Mouse (Mus musculus): ENCODE measurements around the gene Ptpn21. TPM values are rescaled to one million over a fixed set of nuclear protein-coding genes. Genes with fewer than 3 reads are reported as not detected.

Ptpn21 gene
- total and polyA plus RNA-seq, 3 experiments: 1.2 to 3.8 TPM; not detected in 1

- Histone ChIP-seq H3K9me3 (replicated peaks; ENCODE audit: insufficient read depth, low read length) (no peaks in the 10 kb centered on the region), H3K27me3 (ENCODE audit: control insufficient read depth in 1 of 2, insufficient read depth in 2 of 2, low read length in 2 of 2) (no peaks in the 10 kb centered on the region), H3K27ac (ENCODE audit: control insufficient read depth, low read depth, low read length) (no peak overlapping the region), H3K4me1 (ENCODE audit: control insufficient read depth in 1 of 2, insufficient read depth in 2 of 2, low read length in 2 of 2) (no peaks in the 10 kb centered on the region), H3K4me3 (ENCODE audit: control insufficient read depth in 1 of 2, insufficient read depth in 1 of 2, low read depth in 2 of 2, low read length in 2 of 2) (no peak overlapping the region), H3K36me3 (ENCODE audit: control insufficient read depth in 1 of 2, insufficient read depth in 2 of 2, low read length in 2 of 2) (no peaks in the 10 kb centered on the region), H3K79me2 (ENCODE audit: control insufficient read depth, insufficient read depth, low read length, poor library complexity) (no peaks in the 10 kb centered on the region), H3K9ac (ENCODE audit: control insufficient read depth, low read depth, low read length, poor library complexity, severe bottlenecking) (no peak overlapping the region)
- TF ChIP-seq SIN3A (IDR thresholded peaks at IDR 0.05; ENCODE audit: low read length): no peak
- TF ChIP-seq RAD21 (IDR thresholded peaks at IDR 0.05; ENCODE audit: low read depth, low read length): peak; percentile 34
- TF ChIP-seq MAFK (IDR thresholded peaks at IDR 0.05; ENCODE audit: borderline replicate concordance, low read depth, low read length): no peak
- TF ChIP-seq CTCF (IDR thresholded peaks at IDR 0.05 in 2 of 3, conservative IDR thresholded peaks at IDR 0.05 in 1 of 3; ENCODE audit: control insufficient read depth in 1 of 3, insufficient read depth in 1 of 3, low read depth in 2 of 3, low read length in 3 of 3, poor library complexity in 1 of 3, severe bottlenecking in 1 of 3): peak; percentile 15 to 39 (median 38); a peak in 3 of 6 replicates
- TF ChIP-seq CHD1 (IDR thresholded peaks at IDR 0.05; ENCODE audit: low read depth, low read length): no peak
- no peak for TF ChIP-seq SMC3 (IDR thresholded peaks at IDR 0.05; ENCODE audit: low read depth, low read length)
- peak; percentile 54 for DNase-seq (ENCODE audit: low read depth, low spot score)
Measured at GRCm38 (mm10) chr12:98644852-98645251, 92.4 kb downstream of the Ptpn21 start.

- TF ChIP-seq MYB (IDR thresholded peaks at IDR 0.05; ENCODE audit: low read depth, low read length) (no peak), MYC (IDR thresholded peaks at IDR 0.05; ENCODE audit: low read depth, low read length) (no peak), ZMIZ1 (IDR thresholded peaks at IDR 0.05; ENCODE audit: low read depth, low read length) (no peak), MXI1 (IDR thresholded peaks at IDR 0.05; ENCODE audit: low read depth, low read length) (peak; percentile 2; the same call in 1 of the 2 replicates), TAL1 (IDR thresholded peaks at IDR 0.05; ENCODE audit: low read length) (no peak), TBP (IDR thresholded peaks at IDR 0.05; ENCODE audit: low read depth, low read length) (no peak), USF1 (IDR thresholded peaks at IDR 0.05; ENCODE audit: low read depth, low read length) (no peak)
- no peak for DNase-seq (ENCODE audit: low read depth, low spot score)
- peaks cover 0 to 4% of the 10 kb centered on the region in 2 experiments; a peak in 2 of 4 replicates for H3K36me3 ChIP-seq (ENCODE audit: control insufficient read depth in 1 of 2, insufficient read depth in 2 of 2, low read length in 2 of 2)
- no peak overlapping the region for H3K27ac ChIP-seq (ENCODE audit: control insufficient read depth, low read depth, low read length)
- no peaks in the 10 kb centered on the region for H3K27me3 ChIP-seq (ENCODE audit: control insufficient read depth in 1 of 2, insufficient read depth in 2 of 2, low read length in 2 of 2)
- H3K9me3 ChIP-seq (replicated peaks; ENCODE audit: insufficient read depth, low read length): no peaks in the 10 kb centered on the region
- no peaks in the 10 kb centered on the region; a peak in 1 of 4 replicates for H3K4me1 ChIP-seq (ENCODE audit: control insufficient read depth in 1 of 2, insufficient read depth in 2 of 2, low read length in 2 of 2)
- peak overlapping the region; percentile 56 for H3K9ac ChIP-seq (ENCODE audit: control insufficient read depth, low read depth, low read length, poor library complexity, severe bottlenecking)
- H3K4me3 ChIP-seq (ENCODE audit: control insufficient read depth in 1 of 2, insufficient read depth in 1 of 2, low read depth in 2 of 2, low read length in 2 of 2): peak overlapping the region; percentile 72 to 100
- H3K79me2 ChIP-seq (ENCODE audit: control insufficient read depth, insufficient read depth, low read length, poor library complexity): peaks cover 1% of the 10 kb centered on the region; the same call in 1 of the 2 replicates
Measured at GRCm38 (mm10) chr12:98628260-98628970, 108.8 kb downstream of the Ptpn21 start.
